Mouse (Mus musculus) hindbrain, embryonic 13.5 days (tissue): ENCODE data around the gene Hoxa6. TPM values are rescaled to one million over a fixed set of nuclear protein-coding genes. Genes with fewer than 3 reads are reported as not detected.

Source experiments
- ATAC-seq: fragments of 200-750 bp; cut with Nextera tagmentation; 2 replicates; pipeline ENCODE4 v1.8.0; 2017; ENCODE audit warnings: moderate TSS enrichment; ENCODE audit not compliant: low FRiP score
- H3K27ac ChIP-seq: fragments of 300-500 bp; sonication (generic); 2 replicates; pipeline ENCODE4 v1.5.1; 2015; ENCODE audit warnings: inconsistent platforms, mild to moderate bottlenecking, moderate library complexity
- H3K27me3 ChIP-seq: fragments of 300-500 bp; sonication (generic); 2 replicates; pipeline ENCODE4 v1.6.1; 2015; ENCODE audit warnings: mild to moderate bottlenecking, inconsistent platforms
- H3K36me3 ChIP-seq: fragments of 300-500 bp; sonication (generic); 2 replicates; pipeline ENCODE4 v1.6.1; 2015; ENCODE audit warnings: mild to moderate bottlenecking, inconsistent platforms
- H3K4me1 ChIP-seq: fragments of 300-500 bp; sonication (generic); replicated peaks from 2 replicates; pipeline ENCODE4 v1.6.1; 2015; ENCODE audit warnings: inconsistent platforms
- H3K4me2 ChIP-seq: fragments of 300-500 bp; sonication (generic); 2 replicates; pipeline ENCODE4 v1.6.1; 2015; ENCODE audit warnings: inconsistent platforms, mild to moderate bottlenecking, moderate library complexity
- H3K4me3 ChIP-seq: fragments of 300-500 bp; sonication (generic); 2 replicates; pipeline ENCODE4 v1.5.1; 2015; ENCODE audit warnings: mild to moderate bottlenecking, inconsistent platforms
- H3K9ac ChIP-seq: fragments of 300-500 bp; sonication (generic); 2 replicates; pipeline ENCODE4 v1.6.1; 2015; ENCODE audit warnings: mild to moderate bottlenecking, inconsistent platforms
- H3K9me3 ChIP-seq: fragments of 300-500 bp; sonication (generic); 2 replicates; pipeline ENCODE4 v1.6.1; 2016; ENCODE audit warnings: inconsistent platforms
- WGBS: fragments of 180-500 bp; shearing (Covaris S2); methylation state at CpG from one replicate; pipeline ENCODE4 v1.1.7; 2015; 5-methylcytosine and 5-hydroxymethylcytosine counted together
- polyA plus RNA-seq: library from polyadenylated mRNA; unstranded; fragments of >200 nt; fragmentation: Nextera tagmentation; extraction: Ambion mirVana; gene quantifications from 2 replicates; pipeline ENCODE4 v1.2.1, GENCODE M21; 2015

Hoxa6 gene
- polyA plus RNA-seq: 16.3 and 28.0 TPM in 2 replicates

GRCm38 (mm10) chr6:52208072-52208867 lies at the start of gene Hoxa6:
Gene Hoxa6, minus strand, starts transcription at chr6:52208722.
- H3K9ac ChIP-seq: peak within 1 kb of the TSS; percentile 77
- peaks cover 57% of the 10 kb centered on the region for H3K4me1 ChIP-seq
- no peaks in the 10 kb centered on the region for H3K36me3 ChIP-seq
- H3K4me3 ChIP-seq: peak within 1 kb of the TSS; percentile 58
- no peaks in the 10 kb centered on the region for H3K9me3 ChIP-seq
- peak within 1 kb of the TSS; percentile 64 for H3K4me2 ChIP-seq
- H3K27ac ChIP-seq: peak within 1 kb of the TSS; percentile 95
- peak; percentile 14; the same call in 1 of the 2 replicates for ATAC-seq
- H3K27me3 ChIP-seq: peaks cover 99% of the 10 kb centered on the region
- under 1% methylated on average over 47 of the region's 47 CpGs for WGBS

GRCm38 (mm10) chr6:52256956-52257355 lies 48.4 kb upstream of the Hoxa6 start:
- no peak overlapping the region for H3K4me2 ChIP-seq
- under 1% methylated on average over 6 of the region's 6 CpGs for WGBS
- H3K4me1 ChIP-seq: peaks cover 3% of the 10 kb centered on the region
- H3K27ac ChIP-seq: no peak overlapping the region
- no peaks in the 10 kb centered on the region for H3K9me3 ChIP-seq
- H3K27me3 ChIP-seq: peaks cover 93% of the 10 kb centered on the region
- no peak for ATAC-seq
- no peaks in the 10 kb centered on the region for H3K36me3 ChIP-seq
- H3K9ac ChIP-seq: no peak overlapping the region
- H3K4me3 ChIP-seq: no peak overlapping the region

DNA sequence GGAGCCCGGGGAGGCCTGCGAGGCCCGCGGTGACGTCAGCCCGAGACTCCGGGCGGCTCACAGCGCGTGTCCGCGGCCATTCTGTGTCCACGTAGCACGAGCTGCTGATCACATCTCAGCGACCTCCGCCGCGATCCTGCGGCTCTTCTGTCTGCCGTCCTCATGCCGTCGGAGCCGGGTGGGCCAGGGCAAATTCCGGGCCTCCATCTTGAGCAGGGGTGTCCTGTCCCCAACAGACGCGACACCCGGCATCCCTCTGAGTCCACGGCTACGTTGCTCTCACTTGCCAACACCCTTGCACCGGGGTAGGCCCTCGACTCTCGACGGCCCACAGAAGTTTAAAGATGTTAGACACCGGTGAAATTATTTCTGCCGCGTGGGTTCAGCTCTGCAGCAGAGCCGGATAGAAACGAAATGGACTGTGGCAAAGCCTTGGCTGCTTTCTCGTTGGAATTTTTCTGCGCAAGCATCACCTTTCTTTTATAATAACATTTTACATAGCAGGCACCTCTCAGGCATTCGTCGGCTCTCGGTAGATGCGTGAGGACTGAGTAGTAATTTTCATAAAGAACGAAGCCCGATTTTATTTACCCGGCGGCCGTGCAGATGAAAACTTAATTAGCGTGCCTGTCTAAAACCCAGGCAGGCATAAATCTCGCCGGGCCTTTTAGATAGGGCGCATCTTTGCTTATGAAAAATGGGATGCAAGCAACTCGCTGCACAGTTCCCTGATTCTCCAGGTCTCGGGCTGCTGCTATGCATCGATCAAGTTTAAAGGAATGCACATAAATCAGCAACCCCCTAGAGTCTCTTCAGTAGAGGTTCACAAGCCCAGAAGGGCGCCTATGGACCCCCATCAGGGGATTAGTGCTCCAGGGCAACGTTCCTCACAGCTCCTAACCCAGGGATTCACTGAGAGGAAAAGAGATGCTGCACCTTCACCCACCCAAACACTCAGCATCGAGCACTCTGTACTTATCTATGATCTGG lies 45.3 kb upstream of the Hoxa6 start:
- Histone ChIP-seq H3K4me2 (no peak overlapping the region), H3K4me1 (no peaks in the 10 kb centered on the region), H3K9me3 (no peaks in the 10 kb centered on the region), H3K36me3 (no peaks in the 10 kb centered on the region), H3K27ac (no peak overlapping the region), H3K4me3 (no peak overlapping the region), H3K9ac (no peak overlapping the region), H3K27me3 (peaks cover 93% of the 10 kb centered on the region)
- 1% methylated on average over 59 of the region's 59 CpGs for WGBS
- no peak for ATAC-seq

GRCm38 (mm10) chr6:52252775-52253376 lies 44.4 kb upstream of the Hoxa6 start:
- Histone ChIP-seq H3K9ac (no peak overlapping the region), H3K4me3 (no peak overlapping the region), H3K4me2 (no peak overlapping the region), H3K27ac (no peak overlapping the region), H3K9me3 (no peaks in the 10 kb centered on the region), H3K36me3 (no peaks in the 10 kb centered on the region), H3K4me1 (no peaks in the 10 kb centered on the region), H3K27me3 (peaks cover 94% of the 10 kb centered on the region)
- WGBS: under 1% methylated on average over 34 of the region's 35 CpGs
- no peak for ATAC-seq

DNA sequence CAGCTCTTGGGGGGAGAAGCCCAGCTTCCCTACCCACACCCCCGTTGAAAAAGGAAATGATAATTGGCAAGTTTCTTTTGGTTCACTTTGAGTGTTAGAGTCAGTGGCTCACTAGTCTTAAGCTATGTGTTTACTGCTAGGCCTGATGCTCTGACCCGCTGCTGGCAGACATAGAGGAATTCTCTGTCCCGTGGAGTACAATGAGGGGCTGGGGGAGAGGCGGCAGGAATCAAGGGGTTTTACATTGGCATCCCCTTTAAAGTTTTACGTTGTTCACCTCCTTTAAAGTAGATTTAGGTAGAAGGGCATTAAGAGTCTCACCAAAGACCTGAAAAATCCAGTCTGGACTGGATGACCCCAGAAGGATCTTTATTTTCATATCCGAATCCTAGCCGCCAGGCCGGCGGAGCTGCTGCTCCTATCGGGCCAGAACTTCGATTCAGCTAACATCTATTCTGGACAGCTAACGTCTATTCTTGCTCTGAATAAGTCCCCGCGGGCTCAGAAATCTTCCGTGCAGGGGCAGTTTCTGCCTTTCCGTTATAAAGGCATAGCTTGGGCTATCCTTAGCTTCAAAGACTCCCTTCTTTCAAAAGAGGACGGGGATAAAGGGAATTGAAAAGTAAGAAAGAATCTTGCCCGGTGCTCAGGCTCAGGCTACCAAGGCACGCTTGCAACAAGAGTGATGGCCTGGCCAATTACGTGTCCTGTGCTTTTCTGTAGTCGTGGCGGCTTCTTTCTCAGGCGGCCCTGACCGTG lies 43.7 kb upstream of the Hoxa6 start:
- 1% methylated on average over 24 of the region's 24 CpGs for WGBS
- no peak overlapping the region for H3K4me3 ChIP-seq
- H3K9me3 ChIP-seq: no peaks in the 10 kb centered on the region
- no peak overlapping the region for H3K4me2 ChIP-seq
- no peaks in the 10 kb centered on the region for H3K36me3 ChIP-seq
- no peaks in the 10 kb centered on the region for H3K4me1 ChIP-seq
- peaks cover 95% of the 10 kb centered on the region for H3K27me3 ChIP-seq
- no peak overlapping the region for H3K27ac ChIP-seq
- no peak for ATAC-seq
- no peak overlapping the region for H3K9ac ChIP-seq

GRCm38 (mm10) chr6:52251177-52251879 lies 42.8 kb upstream of the Hoxa6 start:
- no peaks in the 10 kb centered on the region for H3K36me3 ChIP-seq
- H3K4me2 ChIP-seq: no peak overlapping the region
- H3K4me1 ChIP-seq: no peaks in the 10 kb centered on the region
- H3K4me3 ChIP-seq: no peak overlapping the region
- peaks cover 96% of the 10 kb centered on the region for H3K27me3 ChIP-seq
- H3K9ac ChIP-seq: no peak overlapping the region
- ATAC-seq: no peak
- H3K27ac ChIP-seq: no peak overlapping the region
- H3K9me3 ChIP-seq: no peaks in the 10 kb centered on the region
- 8% methylated on average over 7 of the region's 7 CpGs for WGBS

GRCm38 (mm10) chr6:52249826-52250225 lies 41.3 kb upstream of the Hoxa6 start:
- Histone ChIP-seq H3K27ac (no peak overlapping the region), H3K9me3 (no peaks in the 10 kb centered on the region), H3K36me3 (no peaks in the 10 kb centered on the region), H3K4me1 (0 out of 2 replicates have a peak, but pooled peaks cover 5% of the 10 kb centered on the region), H3K27me3 (peaks cover 96% of the 10 kb centered on the region), H3K9ac (no peak overlapping the region), H3K4me3 (no peak overlapping the region), H3K4me2 (no peak overlapping the region)
- ATAC-seq: no peak
- WGBS: 0% methylated on average over 4 of the region's 4 CpGs

GRCm38 (mm10) chr6:52249415-52249738 lies 40.9 kb upstream of the Hoxa6 start:
- Histone ChIP-seq H3K27ac (no peak overlapping the region), H3K27me3 (peaks cover 99% of the 10 kb centered on the region), H3K4me3 (no peak overlapping the region), H3K9ac (no peak overlapping the region), H3K4me2 (no peak overlapping the region), H3K9me3 (no peaks in the 10 kb centered on the region), H3K36me3 (no peaks in the 10 kb centered on the region), H3K4me1 (0 out of 2 replicates have a peak, but pooled peaks cover 5% of the 10 kb centered on the region)
- WGBS: under 1% methylated on average over 16 of the region's 16 CpGs
- ATAC-seq: no peak

DNA sequence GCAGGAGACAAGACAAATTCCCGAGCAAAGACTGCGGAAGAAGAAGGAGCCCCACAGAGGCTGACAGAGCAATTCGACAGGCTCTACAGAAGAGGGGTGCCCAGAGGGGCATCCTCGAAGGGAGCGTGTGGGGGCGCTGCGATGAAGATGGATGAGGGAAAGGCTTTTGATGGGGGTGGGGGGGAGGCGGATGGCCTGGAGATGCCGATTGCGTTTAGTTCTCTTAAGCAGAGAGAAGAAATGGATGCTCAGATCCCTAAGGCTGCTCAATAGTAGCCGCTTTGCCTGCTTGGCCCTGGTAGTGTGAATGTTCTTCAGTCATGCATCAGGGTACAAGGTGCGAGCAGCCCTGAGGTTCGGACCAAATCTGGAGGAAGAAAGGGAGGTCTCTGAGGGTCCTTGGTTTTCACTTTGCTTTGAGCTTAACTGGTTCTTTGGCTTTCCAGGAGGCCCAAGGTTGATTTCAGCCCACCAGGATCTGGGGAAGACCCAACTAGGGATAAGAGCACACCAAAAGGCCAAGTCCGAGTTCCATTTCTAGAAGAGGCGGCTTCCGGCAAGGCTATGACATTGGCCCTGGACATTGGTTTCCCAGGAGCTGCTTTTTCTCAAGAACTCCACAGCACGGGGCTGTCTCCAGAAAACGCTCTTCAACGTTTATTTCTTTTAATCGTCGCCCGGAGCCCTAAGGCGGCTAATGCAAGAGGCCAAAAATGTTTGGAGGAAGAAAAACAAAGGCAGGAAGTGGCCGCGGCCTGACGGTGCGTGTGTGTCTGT lies 40.3 kb upstream of the Hoxa6 start:
- peaks cover 99% of the 10 kb centered on the region for H3K27me3 ChIP-seq
- no peak overlapping the region for H3K27ac ChIP-seq
- 2% methylated on average over 27 of the region's 27 CpGs for WGBS
- no peaks in the 10 kb centered on the region for H3K36me3 ChIP-seq
- no peak overlapping the region for H3K4me2 ChIP-seq
- no peaks in the 10 kb centered on the region for H3K9me3 ChIP-seq
- H3K9ac ChIP-seq: no peak overlapping the region
- 0 out of 2 replicates have a peak, but pooled peaks cover 5% of the 10 kb centered on the region for H3K4me1 ChIP-seq
- ATAC-seq: no peak
- no peak overlapping the region for H3K4me3 ChIP-seq

DNA sequence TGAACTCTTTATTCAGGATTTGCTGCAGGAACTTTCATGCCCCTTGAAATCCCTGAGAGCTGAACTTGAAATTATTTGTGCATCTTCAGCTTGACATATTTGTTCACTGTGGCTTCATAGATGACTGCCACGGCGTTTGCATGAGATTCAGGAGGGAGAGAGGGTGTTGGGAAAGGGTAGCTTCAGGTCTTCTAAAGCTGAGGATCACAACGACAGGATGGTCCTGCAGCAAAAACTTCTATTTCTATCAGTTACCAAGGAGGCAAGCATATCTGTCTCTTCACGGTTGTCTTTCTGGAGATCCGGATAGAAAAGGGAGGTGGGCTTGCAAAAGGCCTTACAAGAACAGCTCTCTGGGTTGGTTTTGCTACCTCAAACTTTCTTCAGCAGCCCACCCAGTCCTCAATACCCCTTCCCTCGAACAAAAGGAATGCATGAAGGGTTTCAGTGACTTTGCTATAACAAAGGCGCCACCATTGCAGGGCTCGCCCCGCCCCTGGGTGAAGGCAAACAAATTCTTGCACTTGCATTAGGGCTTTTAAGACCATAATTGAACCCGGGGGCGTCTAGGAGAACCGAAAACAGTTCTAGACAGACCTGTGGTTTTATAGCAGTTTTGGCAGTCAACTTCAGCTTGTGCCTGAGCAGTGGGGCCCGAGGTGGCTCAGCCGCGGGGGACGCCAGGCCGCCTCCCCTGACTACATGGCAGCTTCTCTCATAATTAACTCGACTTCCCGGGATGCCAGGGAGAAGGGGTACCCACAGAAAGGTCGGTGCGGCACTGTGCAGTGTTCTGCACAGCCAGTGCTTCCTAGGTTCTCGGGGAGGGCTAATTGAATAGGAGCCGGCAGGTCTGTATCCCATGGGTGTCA lies 39.5 kb upstream of the Hoxa6 start:
- Histone ChIP-seq H3K4me1 (0 out of 2 replicates have a peak, but pooled peaks cover 5% of the 10 kb centered on the region), H3K4me3 (no peak overlapping the region), H3K27me3 (peaks cover 99% of the 10 kb centered on the region), H3K36me3 (no peaks in the 10 kb centered on the region), H3K9me3 (no peaks in the 10 kb centered on the region), H3K9ac (no peak overlapping the region), H3K4me2 (no peak overlapping the region), H3K27ac (no peak overlapping the region)
- no peak for ATAC-seq
- 1% methylated on average over 23 of the region's 23 CpGs for WGBS
